ENCODE assay signal across 14 mouse cellular contexts in the genomic region with DNA sequence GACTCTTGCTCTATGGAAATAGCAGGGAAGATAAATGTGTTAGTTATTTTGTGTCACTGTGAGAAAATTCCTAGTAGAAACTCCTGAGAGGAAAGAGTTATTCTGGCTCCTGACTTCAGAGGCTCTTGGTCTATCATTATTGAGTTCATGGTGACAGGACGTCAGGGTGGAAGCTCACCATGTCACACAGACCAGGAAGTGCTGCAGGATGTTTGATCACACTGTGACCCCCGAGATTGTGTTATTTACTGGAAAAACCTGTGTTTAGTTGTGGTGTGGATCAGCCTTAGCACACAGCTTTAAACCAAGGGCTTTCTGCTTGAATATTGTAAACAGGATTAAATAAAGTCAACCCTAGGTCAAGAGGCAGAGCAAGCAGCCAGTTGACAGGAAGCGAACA.
DNase-seq lines count a peak whose midpoint lies in the region; ATAC-seq lines count a peak whose summit lies in the region.
"Had no signal": no experiment of that assay in that cellular context is flagged by ENCODE, and none has a peak within 500 bp of the region (broad histone marks: within the 10 kb centered on the region; RNA-seq: fewer than 3 reads in every experiment).

No protein-coding gene starts in this region.

- H3K36me3 ChIP-seq in hindbrain, embryonic 10.5 days = no peaks in the 10 kb centered on the region
- no peaks in the 10 kb centered on the region for H3K36me3 ChIP-seq in hindbrain, embryonic 16.5 days (ENCODE audit: control insufficient read depth, insufficient read depth, low read length)
- H3K36me3 ChIP-seq in forebrain, embryonic 12.5 days (replicated peaks) = no peaks in the 10 kb centered on the region
- H3K36me3 ChIP-seq in hindbrain, embryonic 12.5 days = no peaks in the 10 kb centered on the region
- no peaks in the 10 kb centered on the region for H3K36me3 ChIP-seq in midbrain, embryonic 11.5 days (ENCODE audit: control insufficient read depth, insufficient read depth, low read length)
- H3K36me3 ChIP-seq: G1E; limb, embryonic 15.5 days had no signal

- peak overlapping the region; percentile 92; the same call in 1 of the 2 replicates for H3K27ac ChIP-seq in hindbrain, embryonic 10.5 days
- no peak overlapping the region; the same call in 1 of the 2 replicates for H3K27ac ChIP-seq in hindbrain, embryonic 16.5 days (ENCODE audit: low read depth, low read length)
- H3K27ac ChIP-seq in forebrain, embryonic 12.5 days = peak overlapping the region; percentile 99
- peak overlapping the region; percentile 97 for H3K27ac ChIP-seq in hindbrain, embryonic 12.5 days
- H3K27ac ChIP-seq in midbrain, embryonic 11.5 days (ENCODE audit: low read depth, low read length) = peak overlapping the region; percentile 94; the same call in 1 of the 2 replicates
- H3K27ac ChIP-seq: limb, embryonic 15.5 days had no signal

- no peak overlapping the region for H3K4me2 ChIP-seq in hindbrain, embryonic 16.5 days (ENCODE audit: low read length)
- no peak overlapping the region for H3K4me2 ChIP-seq in forebrain, embryonic 12.5 days
- H3K4me2 ChIP-seq in hindbrain, embryonic 12.5 days (replicated peaks) = no peak overlapping the region
- no peak overlapping the region for H3K4me2 ChIP-seq in midbrain, embryonic 11.5 days
- H3K4me2 ChIP-seq: heart, embryonic 11.5 days; limb, embryonic 15.5 days had no signal

- DNase-seq in hindbrain, embryonic 10.5 days (ENCODE audit: low spot score) = no peak
- peak; percentile 78 for DNase-seq in midbrain, embryonic 11.5 days (ENCODE audit: low spot score, missing footprints)
- no peak for DNase-seq in urinary bladder, adult 18-20 months (ENCODE audit: low spot score in 2 of 2)
- DNase-seq in left cerebral cortex, adult 11 months (ENCODE audit: low spot score) = no peak
- DNase-seq in cerebellum, adult 18-20 months = no peak
- DNase-seq: adrenal gland, postnatal 14 days; cerebellum, postnatal 14 days; gastrocnemius, postnatal 10 days had no signal

- no peak overlapping the region for H3K9ac ChIP-seq in hindbrain, embryonic 16.5 days (ENCODE audit: low read depth, low read length)
- H3K9ac ChIP-seq in forebrain, embryonic 12.5 days = no peak overlapping the region
- H3K9ac ChIP-seq in hindbrain, embryonic 12.5 days = no peak overlapping the region
- no peak overlapping the region for H3K9ac ChIP-seq in midbrain, embryonic 11.5 days (ENCODE audit: low read length)
- H3K9ac ChIP-seq: limb, embryonic 15.5 days had no signal

- ATAC-seq in hindbrain, embryonic 16.5 days = no peak
- no peak for ATAC-seq in forebrain, embryonic 12.5 days (ENCODE audit: low FRiP score)
- no peak for ATAC-seq in hindbrain, embryonic 12.5 days (ENCODE audit: low FRiP score)
- ATAC-seq in midbrain, embryonic 11.5 days (ENCODE audit: low FRiP score) = no peak

- H3K27me3 ChIP-seq in hindbrain, embryonic 10.5 days (ENCODE audit: insufficient read depth, poor library complexity, severe bottlenecking) = no peaks in the 10 kb centered on the region
- H3K27me3 ChIP-seq in hindbrain, embryonic 16.5 days (replicated peaks; ENCODE audit: control insufficient read depth, insufficient read depth, low read length) = no peaks in the 10 kb centered on the region
- H3K27me3 ChIP-seq in forebrain, embryonic 12.5 days = no peaks in the 10 kb centered on the region
- no peaks in the 10 kb centered on the region for H3K27me3 ChIP-seq in hindbrain, embryonic 12.5 days
- H3K27me3 ChIP-seq in midbrain, embryonic 11.5 days (ENCODE audit: control insufficient read depth, insufficient read depth, low read length) = no peaks in the 10 kb centered on the region
- H3K27me3 ChIP-seq: limb, embryonic 15.5 days had no signal

- peaks cover 29% of the 10 kb centered on the region for H3K4me1 ChIP-seq in hindbrain, embryonic 10.5 days (replicated peaks)
- no peaks in the 10 kb centered on the region for H3K4me1 ChIP-seq in hindbrain, embryonic 16.5 days (ENCODE audit: control insufficient read depth, insufficient read depth, low read depth, low read length)
- peaks cover 32% of the 10 kb centered on the region for H3K4me1 ChIP-seq in forebrain, embryonic 12.5 days
- H3K4me1 ChIP-seq in hindbrain, embryonic 12.5 days = peaks cover 9% of the 10 kb centered on the region
- peaks cover 18% of the 10 kb centered on the region for H3K4me1 ChIP-seq in midbrain, embryonic 11.5 days (ENCODE audit: control insufficient read depth, insufficient read depth, low read length)

- peaks cover 5% of the 10 kb centered on the region; the same call in 1 of the 2 replicates for H3K9me3 ChIP-seq in hindbrain, embryonic 10.5 days
- H3K9me3 ChIP-seq in hindbrain, embryonic 16.5 days (ENCODE audit: control insufficient read depth, low read length) = peaks cover 3% of the 10 kb centered on the region; the same call in 1 of the 2 replicates
- no peaks in the 10 kb centered on the region for H3K9me3 ChIP-seq in forebrain, embryonic 12.5 days
- H3K9me3 ChIP-seq in hindbrain, embryonic 12.5 days (replicated peaks) = 0 out of 2 replicates have a peak, but pooled peaks cover 7% of the 10 kb centered on the region
- H3K9me3 ChIP-seq in midbrain, embryonic 11.5 days (ENCODE audit: control insufficient read depth, low read length) = peaks cover 5% of the 10 kb centered on the region; the same call in 1 of the 2 replicates
- H3K9me3 ChIP-seq: G1E; limb, embryonic 15.5 days had no signal

- H3K4me3 ChIP-seq in hindbrain, embryonic 10.5 days = no peak overlapping the region
- H3K4me3 ChIP-seq in hindbrain, embryonic 16.5 days (ENCODE audit: low read length) = no peak overlapping the region
- H3K4me3 ChIP-seq in forebrain, embryonic 12.5 days (replicated peaks) = no peak overlapping the region
- no peak overlapping the region for H3K4me3 ChIP-seq in hindbrain, embryonic 12.5 days
- H3K4me3 ChIP-seq in midbrain, embryonic 11.5 days (ENCODE audit: low read depth, low read length) = no peak overlapping the region
- H3K4me3 ChIP-seq: limb, embryonic 15.5 days had no signal

- 59% methylated on average over 3 of the region's 3 CpGs for WGBS in hindbrain, embryonic 10.5 days
- WGBS in hindbrain, embryonic 16.5 days = 66% methylated on average over 3 of the region's 3 CpGs
- 47% methylated on average over 3 of the region's 3 CpGs for WGBS in forebrain, embryonic 12.5 days
- WGBS in hindbrain, embryonic 12.5 days = 59% methylated on average over 3 of the region's 3 CpGs
- WGBS in midbrain, embryonic 11.5 days = 29% methylated on average over 3 of the region's 3 CpGs
